Mouse (Mus musculus): ENCODE measurements around the gene Git2. TPM values are rescaled to one million over a fixed set of nuclear protein-coding genes. Genes with fewer than 3 reads are reported as not detected.
A peak's percentile ranks its signal among the peaks of the same experiment; 100 is the strongest.

The Git2 gene
- polyA plus RNA-seq, 1 experiment from 2014 or later: 57.2 TPM

DNA sequence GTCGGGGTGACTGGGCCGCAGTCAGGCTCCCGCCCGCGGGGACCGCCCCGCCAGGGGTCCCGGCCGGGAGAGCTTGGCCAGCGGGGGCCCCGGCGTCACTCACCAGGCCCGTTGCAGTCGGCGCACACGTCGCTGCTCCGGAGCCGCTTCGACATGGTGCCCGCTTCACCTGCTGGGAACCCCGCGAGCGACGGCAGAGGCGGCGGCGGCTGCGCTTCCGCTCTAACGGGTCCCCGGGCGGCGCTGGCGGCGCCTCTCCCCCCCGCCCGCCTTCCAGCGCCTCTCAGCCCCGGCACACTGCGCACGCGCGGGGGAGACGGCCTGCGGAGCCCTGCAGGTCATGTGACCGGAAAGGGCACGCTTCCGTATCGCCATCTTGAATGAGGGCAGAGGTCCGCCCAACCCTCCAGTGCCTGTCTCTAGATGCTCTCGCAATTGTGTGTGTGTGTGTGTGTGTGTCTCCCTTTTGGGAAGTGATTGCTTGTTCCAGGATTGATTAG is 2.1 kb downstream of the Git2 start:
- Histone ChIP-seq H3K27me3 (replicated peaks) (no peaks in the 10 kb centered on the region), H3K9ac (peak overlapping the region; percentile 97), H3K27ac (peak overlapping the region; percentile 46; the same call in 1 of the 2 replicates), H3K9me3 (no peaks in the 10 kb centered on the region), H3K36me3 (no peaks in the 10 kb centered on the region), H3K4me1 (peaks cover 42% of the 10 kb centered on the region), H3K4me2 (replicated peaks) (peak overlapping the region; percentile 93), H3K4me3 (peak overlapping the region; percentile 100)
- WGBS: under 1% methylated on average over 52 of the region's 52 CpGs
- ATAC-seq (ENCODE audit: low FRiP score, low read depth): peak; percentile 81

DNA sequence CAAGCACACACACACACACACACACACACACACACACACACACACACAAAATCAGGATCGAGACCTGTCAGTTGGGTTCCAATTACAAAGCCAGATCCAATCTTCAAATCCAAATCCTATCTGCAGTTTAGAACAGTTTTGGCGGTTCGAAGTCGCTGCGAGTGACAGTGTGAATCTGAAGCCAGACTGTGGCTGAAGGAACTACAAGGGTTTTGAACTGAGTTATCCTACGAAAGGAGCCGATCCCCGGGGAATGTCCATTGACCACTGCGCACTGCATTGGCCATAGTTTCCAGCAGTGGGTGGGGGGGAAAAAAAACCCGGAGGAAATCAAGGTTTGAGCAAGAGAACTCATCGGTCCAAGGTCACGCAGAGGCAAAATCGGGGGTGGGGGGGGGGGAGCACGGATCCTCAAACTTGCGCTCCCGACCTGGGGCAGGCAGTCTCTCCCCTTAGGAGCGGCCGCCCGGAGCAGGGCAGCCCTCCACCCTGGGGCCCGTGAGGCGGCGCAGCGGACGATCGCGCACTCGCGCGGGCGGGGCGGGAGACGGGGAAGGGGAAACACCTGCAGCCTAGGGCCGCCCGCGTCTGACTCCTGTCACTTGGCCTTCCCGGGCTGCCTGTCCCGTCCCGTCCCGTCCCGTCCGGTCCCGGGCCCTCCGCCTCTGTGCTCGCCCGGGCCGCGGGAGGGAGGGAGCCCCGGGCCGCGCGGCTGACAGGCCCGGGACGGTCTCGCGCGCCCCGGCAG is 2.7 kb downstream of the Git2 start:
- H3K4me1 ChIP-seq: peaks cover 37% of the 10 kb centered on the region

DNA sequence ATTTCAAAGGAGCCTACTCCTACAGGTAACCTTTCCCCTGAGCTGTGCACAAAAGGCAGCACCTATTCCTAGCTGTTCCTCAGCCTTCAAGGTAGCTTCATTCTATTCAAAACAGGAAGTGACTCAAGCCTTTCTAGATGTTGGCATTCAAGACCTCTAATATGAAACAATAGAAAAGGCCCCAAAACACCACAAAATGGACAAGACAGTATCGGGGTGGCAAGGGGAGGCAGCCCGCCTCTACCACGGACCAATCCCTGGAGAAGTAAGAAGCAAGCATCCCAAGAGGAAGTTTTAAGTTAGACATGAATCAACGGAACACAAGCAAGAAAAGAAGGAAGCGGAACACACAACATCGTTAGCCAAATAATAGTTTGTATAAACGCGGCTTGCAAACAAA is 3.5 kb downstream of the Git2 start:
- Histone ChIP-seq H3K9ac (no peak overlapping the region), H3K27me3 (replicated peaks) (no peaks in the 10 kb centered on the region), H3K27ac (no peak overlapping the region), H3K4me3 (no peak overlapping the region), H3K4me2 (replicated peaks) (peak overlapping the region; percentile 93), H3K9me3 (no peaks in the 10 kb centered on the region), H3K4me1 (peaks cover 31% of the 10 kb centered on the region), H3K36me3 (no peaks in the 10 kb centered on the region)
- WGBS: 81% methylated on average over 8 of the region's 8 CpGs
- ATAC-seq (ENCODE audit: low FRiP score, low read depth): no peak

More for the DNA sequence above, 2.7 kb downstream of the Git2 start:
- Histone ChIP-seq H3K9ac (peak overlapping the region; percentile 97), H3K36me3 (no peaks in the 10 kb centered on the region), H3K27me3 (replicated peaks) (no peaks in the 10 kb centered on the region), H3K27ac (peak overlapping the region; percentile 46; the same call in 1 of the 2 replicates), H3K4me3 (peak overlapping the region; percentile 100), H3K4me2 (replicated peaks) (peak overlapping the region; percentile 93), H3K9me3 (no peaks in the 10 kb centered on the region)
- WGBS: 2% methylated on average over 39 of the region's 57 CpGs
- peak; percentile 67 for ATAC-seq (ENCODE audit: low FRiP score, low read depth)

DNA sequence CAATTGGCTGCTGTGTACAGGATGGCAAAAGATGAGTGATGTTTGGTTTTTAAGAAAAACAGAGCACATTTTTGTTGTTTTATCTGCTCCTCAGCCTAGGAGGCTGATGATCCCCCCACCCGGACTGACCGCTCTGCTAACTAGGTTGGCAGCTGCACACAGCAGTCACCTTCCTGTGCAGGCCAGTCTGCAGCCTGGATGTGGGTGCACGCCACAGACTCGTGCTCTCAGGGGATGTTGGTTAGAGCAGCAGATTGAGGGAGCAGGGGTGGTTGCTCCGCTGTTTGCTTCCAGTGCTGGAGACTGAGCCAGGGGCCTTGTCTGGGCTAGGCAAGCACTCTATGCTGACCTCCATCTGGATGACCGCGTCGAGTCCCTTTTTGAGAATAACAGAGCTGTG is 5.5 kb downstream of the Git2 start:
- peaks cover 18% of the 10 kb centered on the region for H3K4me1 ChIP-seq
- no peaks in the 10 kb centered on the region for H3K27me3 ChIP-seq (replicated peaks)
- ATAC-seq (ENCODE audit: low FRiP score, low read depth): no peak
- H3K9ac ChIP-seq: no peak overlapping the region
- peaks cover 15% of the 10 kb centered on the region for H3K36me3 ChIP-seq
- H3K27ac ChIP-seq: no peak overlapping the region
- H3K4me2 ChIP-seq (replicated peaks): peak overlapping the region; percentile 14; the same call in 1 of the 2 replicates
- H3K4me3 ChIP-seq: no peak overlapping the region
- WGBS: 93% methylated on average over 8 of the region's 8 CpGs
- H3K9me3 ChIP-seq: no peaks in the 10 kb centered on the region

DNA sequence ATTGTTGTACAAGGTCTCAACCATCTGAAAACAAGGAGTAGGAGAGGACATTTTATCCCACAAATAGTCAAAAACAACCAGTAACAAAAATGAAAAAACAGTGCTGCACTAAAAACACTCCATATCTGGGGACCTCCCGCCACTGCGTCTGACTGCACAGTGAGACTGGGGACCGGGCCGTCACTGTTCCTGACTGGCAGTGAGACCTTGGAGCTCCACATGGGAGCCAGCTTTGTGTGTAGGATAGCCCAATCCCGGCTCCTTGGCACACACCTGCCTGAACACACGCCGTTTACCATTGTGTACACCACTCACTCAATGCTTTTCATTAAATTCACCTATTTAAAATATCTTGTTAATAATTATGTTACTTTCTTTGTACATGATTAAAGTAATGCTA is 8.1 kb downstream of the Git2 start:
- no peak for ATAC-seq (ENCODE audit: low FRiP score, low read depth)
- no peak overlapping the region for H3K27ac ChIP-seq
- no peak overlapping the region for H3K9ac ChIP-seq
- H3K4me2 ChIP-seq (replicated peaks): no peak overlapping the region
- 89% methylated on average over 7 of the region's 7 CpGs for WGBS
- peaks cover 40% of the 10 kb centered on the region for H3K36me3 ChIP-seq
- H3K27me3 ChIP-seq (replicated peaks): no peaks in the 10 kb centered on the region
- H3K4me1 ChIP-seq: peaks cover 14% of the 10 kb centered on the region
- no peak overlapping the region for H3K4me3 ChIP-seq
- no peaks in the 10 kb centered on the region for H3K9me3 ChIP-seq

DNA sequence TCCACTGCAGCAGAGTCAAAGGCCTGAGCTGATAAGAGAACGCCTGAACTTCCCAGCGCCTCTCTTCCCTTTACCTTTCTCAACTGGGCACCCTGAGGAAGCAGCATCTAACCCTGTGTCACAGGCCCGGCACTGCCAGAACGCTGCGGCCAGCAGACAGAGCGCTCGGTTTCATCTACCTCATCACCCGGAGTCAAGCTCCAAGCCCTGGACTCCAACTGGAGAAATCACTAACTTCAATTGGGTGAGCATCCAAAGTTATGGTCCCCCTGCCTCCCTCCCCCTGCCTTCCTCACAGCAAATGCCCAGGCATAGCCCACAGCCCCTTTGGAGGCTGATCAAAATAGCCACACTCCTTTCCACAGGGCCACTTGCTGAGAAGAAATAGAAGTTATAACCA is 8.6 kb downstream of the Git2 start:
- Histone ChIP-seq H3K4me1 (peaks cover 9% of the 10 kb centered on the region; the same call in 1 of the 2 replicates), H3K9me3 (no peaks in the 10 kb centered on the region), H3K4me2 (replicated peaks) (no peak overlapping the region), H3K9ac (no peak overlapping the region), H3K36me3 (peaks cover 45% of the 10 kb centered on the region), H3K27me3 (replicated peaks) (no peaks in the 10 kb centered on the region), H3K27ac (no peak overlapping the region), H3K4me3 (no peak overlapping the region)
- 95% methylated on average over 8 of the region's 8 CpGs for WGBS
- no peak for ATAC-seq (ENCODE audit: low FRiP score, low read depth)

DNA sequence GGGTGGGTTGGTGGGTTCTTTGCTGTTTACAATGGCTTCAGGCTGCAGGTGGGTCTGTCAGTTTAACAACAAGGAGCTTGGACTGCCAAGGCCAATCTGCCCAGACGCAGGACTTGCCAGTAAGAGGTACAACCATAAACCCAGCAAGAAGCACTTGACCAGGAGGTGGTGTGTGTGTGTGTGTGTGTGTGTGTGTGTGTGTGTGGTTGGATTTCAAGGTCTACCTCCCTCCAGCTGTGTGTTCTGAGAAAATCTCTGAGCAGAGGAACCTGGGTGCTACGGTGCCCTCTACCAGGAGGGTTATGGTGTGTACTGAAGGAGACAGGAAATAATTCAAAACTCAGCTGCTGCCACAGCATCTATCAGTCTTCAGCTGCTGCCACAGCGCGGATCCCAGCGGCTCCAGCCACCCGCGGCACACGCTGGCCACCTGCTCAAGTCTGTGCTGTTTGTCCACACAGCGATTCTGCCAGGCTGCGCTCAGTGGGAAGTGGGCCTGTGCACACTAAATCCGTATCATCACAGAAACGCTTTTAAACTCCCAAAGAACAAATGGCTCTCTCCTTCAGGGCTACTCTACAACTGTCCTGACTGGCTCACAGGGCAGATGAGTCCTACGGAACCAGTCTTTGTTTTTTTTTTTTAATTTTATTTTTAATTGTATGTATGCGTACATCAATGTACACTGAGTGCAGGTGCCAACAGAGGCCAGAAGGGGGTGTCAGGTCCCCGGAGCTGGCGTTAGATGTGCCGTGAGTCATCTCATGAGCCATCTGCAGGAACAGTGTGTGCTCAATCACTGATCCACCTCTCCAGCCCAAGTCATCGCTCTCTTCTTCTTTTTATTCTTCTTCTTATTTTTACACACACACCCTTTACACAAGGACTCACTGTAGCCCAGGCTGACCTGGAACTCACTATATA is 10.2 kb downstream of the Git2 start:
- Histone ChIP-seq H3K27ac (no peak overlapping the region), H3K36me3 (peaks cover 57% of the 10 kb centered on the region), H3K4me3 (no peak overlapping the region), H3K4me1 (peaks cover under 1% of the 10 kb centered on the region; the same call in 1 of the 2 replicates), H3K9ac (no peak overlapping the region), H3K9me3 (no peaks in the 10 kb centered on the region), H3K27me3 (replicated peaks) (no peaks in the 10 kb centered on the region), H3K4me2 (replicated peaks) (no peak overlapping the region)
- no peak for ATAC-seq (ENCODE audit: low FRiP score, low read depth)
- 87% methylated on average over 18 of the region's 18 CpGs for WGBS

DNA sequence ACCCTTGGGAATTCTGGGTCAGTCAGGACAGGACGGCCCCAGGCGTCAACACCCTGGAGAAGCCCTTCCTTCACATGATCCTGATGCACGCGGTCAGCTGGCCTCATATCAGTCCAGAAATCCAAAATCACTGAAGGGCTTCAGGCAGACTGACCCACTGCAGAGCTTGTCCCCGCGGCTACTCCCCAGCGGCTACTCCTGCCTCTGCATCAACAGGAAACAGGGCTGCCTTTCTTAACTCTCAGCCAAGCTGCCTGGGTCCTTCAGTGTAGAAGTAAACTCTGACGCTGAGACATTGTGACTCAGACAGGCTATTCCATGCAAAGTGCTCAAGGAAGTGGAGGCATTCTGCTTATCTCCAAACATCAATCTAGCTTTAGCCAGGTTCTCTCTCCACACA is 13.3 kb downstream of the Git2 start:
- Histone ChIP-seq H3K4me1 (no peaks in the 10 kb centered on the region), H3K27ac (no peak overlapping the region), H3K27me3 (replicated peaks) (no peaks in the 10 kb centered on the region), H3K9me3 (no peaks in the 10 kb centered on the region), H3K9ac (no peak overlapping the region), H3K4me2 (replicated peaks) (no peak overlapping the region), H3K36me3 (peaks cover 73% of the 10 kb centered on the region), H3K4me3 (no peak overlapping the region)
- ATAC-seq (ENCODE audit: low FRiP score, low read depth): no peak
- 93% methylated on average over 8 of the region's 8 CpGs for WGBS

DNA sequence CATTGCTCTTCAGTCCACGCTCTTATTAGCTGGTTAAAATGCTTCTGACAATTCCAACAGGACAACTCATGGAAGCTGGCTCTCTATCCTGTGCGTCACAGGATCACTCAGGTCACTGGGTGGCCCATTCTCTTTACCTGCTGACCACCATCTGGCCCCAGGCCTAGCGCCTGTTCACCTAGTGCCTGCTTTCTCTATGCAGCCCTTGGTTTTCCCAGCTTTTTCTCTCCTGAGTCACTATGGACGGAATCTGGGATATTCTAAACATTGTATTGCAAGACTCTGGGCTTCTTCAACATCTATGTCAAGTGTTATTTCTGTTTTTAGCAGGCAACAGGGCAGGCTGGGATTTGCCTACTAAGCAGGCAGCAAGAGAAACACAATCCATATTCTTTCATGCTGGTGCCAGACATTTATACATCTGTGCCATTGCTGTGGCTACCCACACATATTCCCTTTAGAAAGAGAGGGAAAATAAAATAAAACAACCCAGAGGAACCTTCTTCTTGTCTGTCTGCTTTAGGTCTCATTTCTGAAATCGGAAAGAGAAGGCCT is 15.7 kb downstream of the Git2 start:
- H3K4me3 ChIP-seq: no peak overlapping the region
- no peak for ATAC-seq (ENCODE audit: low FRiP score, low read depth)
- H3K27me3 ChIP-seq (replicated peaks): no peaks in the 10 kb centered on the region
- H3K4me1 ChIP-seq: no peaks in the 10 kb centered on the region
- no peak overlapping the region for H3K4me2 ChIP-seq (replicated peaks)
- peaks cover 69% of the 10 kb centered on the region for H3K36me3 ChIP-seq
- H3K27ac ChIP-seq: no peak overlapping the region
- no peak overlapping the region for H3K9ac ChIP-seq
- no peaks in the 10 kb centered on the region for H3K9me3 ChIP-seq
- WGBS: 93% methylated on average over 5 of the region's 5 CpGs

DNA sequence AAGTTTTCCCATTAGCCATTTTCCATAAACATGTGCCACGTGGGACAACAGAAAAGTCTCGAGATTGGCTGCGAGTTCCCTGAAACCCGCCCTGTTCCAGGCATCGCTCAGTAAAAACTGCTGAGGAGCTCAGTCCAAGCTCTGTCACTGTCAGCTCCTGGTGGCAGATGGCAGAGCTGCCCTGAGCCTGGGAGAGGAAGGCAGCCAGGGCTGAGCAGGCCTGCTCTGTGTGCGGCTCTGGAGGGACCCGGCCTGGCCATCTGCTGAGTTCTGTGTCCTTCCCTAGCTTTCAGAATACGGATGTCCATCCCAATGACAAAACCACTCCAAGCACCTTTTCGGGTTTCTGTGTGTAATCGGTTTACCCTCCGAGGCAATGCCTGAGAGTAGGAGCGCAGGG is 21.9 kb downstream of the Git2 start:
- peaks cover 74% of the 10 kb centered on the region for H3K36me3 ChIP-seq
- ATAC-seq (ENCODE audit: low FRiP score, low read depth): no peak
- 92% methylated on average over 12 of the region's 12 CpGs for whole genome bisulfite sequencing

DNA sequence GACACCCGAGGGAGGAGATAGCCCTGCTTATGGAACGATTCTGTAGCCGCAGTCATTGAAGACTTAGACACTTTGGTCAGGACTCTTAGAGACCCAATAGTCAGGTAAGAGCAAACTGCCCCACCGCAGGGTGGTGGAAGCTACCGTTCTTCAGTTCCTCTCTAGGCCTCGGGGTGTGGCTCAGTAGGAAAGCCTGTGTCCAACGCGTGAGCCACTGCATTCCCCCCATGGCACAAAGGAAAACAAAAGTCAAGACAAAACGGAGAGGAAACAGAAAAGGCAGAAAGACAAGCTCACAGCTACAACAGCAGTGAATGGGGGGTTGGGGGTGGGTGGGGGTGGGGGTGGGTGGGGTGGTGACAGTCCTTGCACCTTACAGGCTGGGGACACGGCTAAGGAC is 22.9 kb downstream of the Git2 start:
- Histone ChIP-seq H3K36me3 (peaks cover 80% of the 10 kb centered on the region), H3K9ac (no peak overlapping the region), H3K27me3 (replicated peaks) (no peaks in the 10 kb centered on the region), H3K4me1 (no peaks in the 10 kb centered on the region), H3K27ac (no peak overlapping the region), H3K4me2 (replicated peaks) (no peak overlapping the region), H3K9me3 (no peaks in the 10 kb centered on the region), H3K4me3 (no peak overlapping the region)
- ATAC-seq (ENCODE audit: low FRiP score, low read depth): no peak
- WGBS: 90% methylated on average over 10 of the region's 10 CpGs

More for the DNA sequence above, 21.9 kb downstream of the Git2 start:
- Histone ChIP-seq H3K9ac (no peak overlapping the region), H3K27me3 (replicated peaks) (no peaks in the 10 kb centered on the region), H3K9me3 (no peaks in the 10 kb centered on the region), H3K4me2 (replicated peaks) (no peak overlapping the region), H3K27ac (no peak overlapping the region), H3K4me3 (no peak overlapping the region), H3K4me1 (no peaks in the 10 kb centered on the region)

DNA sequence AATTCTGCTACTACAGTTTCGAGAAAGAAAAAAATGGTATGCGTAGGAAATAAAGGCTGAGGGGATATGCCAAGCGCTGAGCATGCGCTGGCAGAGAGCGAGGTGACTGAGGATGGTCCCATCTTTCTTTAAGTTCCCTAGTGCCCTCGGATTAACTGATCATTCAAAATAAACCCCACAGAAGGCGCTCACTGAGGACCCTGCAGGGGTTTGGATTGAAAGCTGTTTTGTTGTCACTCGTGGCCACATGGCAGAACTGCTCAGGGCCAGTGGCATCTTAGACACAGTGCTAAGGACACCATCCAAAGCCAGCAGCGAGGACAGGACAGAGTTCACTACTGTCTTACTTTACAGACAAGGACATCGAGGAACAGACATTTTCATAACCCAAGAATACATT is 25.0 kb downstream of the Git2 start:
- WGBS: 81% methylated on average over 10 of the region's 10 CpGs
- no peak overlapping the region for H3K9ac ChIP-seq
- H3K9me3 ChIP-seq: no peaks in the 10 kb centered on the region
- H3K27ac ChIP-seq: no peak overlapping the region
- no peaks in the 10 kb centered on the region for H3K27me3 ChIP-seq (replicated peaks)
- H3K4me3 ChIP-seq: no peak overlapping the region
- no peaks in the 10 kb centered on the region for H3K4me1 ChIP-seq
- ATAC-seq (ENCODE audit: low FRiP score, low read depth): no peak
- peaks cover 82% of the 10 kb centered on the region for H3K36me3 ChIP-seq
- no peak overlapping the region for H3K4me2 ChIP-seq (replicated peaks)
